Mouse (Mus musculus) testis, adult 2 months (tissue): Measurements from ENCODE around the gene Agfg2.

ENCODE experiments used
- CTCF ChIP-seq: fragments of 200-500 bp; IDR thresholded peaks from 2 replicates; pipeline ENCODE4 v1.5.1; 2012; ENCODE audit warnings: low read depth, mild to moderate bottlenecking, inconsistent platforms, low read length, moderate library complexity; ENCODE audit not compliant: control insufficient read depth, insufficient read depth, insufficient replicate concordance
- POLR2A ChIP-seq: fragments of 200-500 bp; IDR thresholded peaks from 2 replicates; pipeline ENCODE4 v1.6.1; 2012; ENCODE audit warnings: low read depth, mild to moderate bottlenecking, inconsistent platforms, low read length, moderate library complexity; ENCODE audit not compliant: control insufficient read depth

GRCm38 (mm10) chr5:137601365-137601729 lies 83.2 kb downstream of the Agfg2 start:
- no peak for TF ChIP-seq CTCF
- no peak for TF ChIP-seq POLR2A
